Mouse (Mus musculus): ENCODE measurements at regions not wholly inside any gene's neighbourhood (a gene's known extent, or its start where the extent isn't known, plus 50 kb on each side); places are given as distances from the start of the nearest gene placed in this dataset.
"Not testable (repeated sequence)": the region's sequence is repeated elsewhere in the genome, so short reads cannot be mapped to it uniquely, and the experiment has no call there.

DNA sequence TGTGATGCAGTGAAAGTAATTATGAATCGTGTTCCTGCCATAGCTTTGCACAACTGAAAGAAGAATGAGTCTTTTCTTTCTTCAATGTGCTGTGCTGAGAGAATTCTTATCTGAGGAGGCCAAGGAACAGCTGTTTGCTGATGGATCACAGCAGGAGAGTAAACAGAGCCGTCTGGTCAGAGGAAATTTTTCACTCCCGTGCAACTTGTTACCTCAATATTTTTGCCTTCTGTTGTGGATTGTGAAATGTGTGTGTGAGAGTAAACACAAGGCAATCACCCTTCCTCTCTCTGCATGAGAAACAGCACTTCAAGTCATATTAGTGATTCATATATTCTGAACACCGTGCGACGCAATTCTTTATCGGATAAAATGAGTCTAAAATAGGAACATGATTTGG, 171.9 kb downstream of the Epm2a start:
- in situ Hi-C loops (cut with MboI, MseI), result loop anchor here in 1 of 2 experiments (10.0 kb wide), 1 partner anchor 1380 kb away; no protein-coding TSS in a partner anchor

DNA sequence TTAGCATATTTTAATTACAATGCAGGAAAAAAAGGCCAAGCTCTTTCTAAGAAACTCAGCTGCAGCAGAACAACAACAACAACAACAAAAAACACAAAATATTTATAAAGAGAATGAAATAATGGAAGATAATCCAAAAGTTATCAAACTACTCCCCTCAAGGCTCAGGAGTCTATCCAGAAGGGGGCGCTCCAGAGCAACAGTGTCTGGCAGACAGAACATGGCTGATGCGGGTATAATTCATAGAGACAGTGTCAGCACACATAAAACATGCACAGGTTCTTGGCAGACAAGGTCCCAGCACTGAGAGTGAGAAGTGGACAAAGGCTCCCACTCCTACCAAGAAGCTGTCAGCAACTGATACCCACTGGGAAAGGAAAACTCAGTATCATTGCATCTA, 173.9 kb downstream of the Epm2a start:
- in situ Hi-C loops (cut with MboI, MseI), result loop anchor here in 1 of 2 experiments (10.0 kb wide), 1 partner anchor 1378 kb away; no protein-coding TSS in a partner anchor

DNA sequence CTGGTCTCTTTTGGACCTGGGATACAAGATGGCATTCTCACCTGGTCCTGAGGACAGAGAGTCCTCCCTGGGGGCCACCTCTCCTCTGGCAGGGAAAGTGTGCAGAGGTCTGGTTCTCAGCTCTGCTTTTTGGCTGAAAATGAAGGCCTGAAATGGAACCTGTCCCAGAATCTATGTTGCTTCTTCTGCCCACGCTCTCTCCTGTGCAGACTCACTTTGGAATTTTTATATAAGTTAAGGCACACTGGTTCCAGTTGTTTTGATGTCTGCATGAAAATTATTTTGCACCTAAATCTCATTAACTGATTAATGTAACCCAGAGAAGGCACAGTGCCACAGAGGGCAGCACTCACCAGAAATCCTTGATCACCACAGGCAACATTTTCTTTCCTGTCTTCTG, 188.1 kb downstream of the Epm2a start:
- in situ Hi-C loops (cut with MboI, MseI), result no loop called here

DNA sequence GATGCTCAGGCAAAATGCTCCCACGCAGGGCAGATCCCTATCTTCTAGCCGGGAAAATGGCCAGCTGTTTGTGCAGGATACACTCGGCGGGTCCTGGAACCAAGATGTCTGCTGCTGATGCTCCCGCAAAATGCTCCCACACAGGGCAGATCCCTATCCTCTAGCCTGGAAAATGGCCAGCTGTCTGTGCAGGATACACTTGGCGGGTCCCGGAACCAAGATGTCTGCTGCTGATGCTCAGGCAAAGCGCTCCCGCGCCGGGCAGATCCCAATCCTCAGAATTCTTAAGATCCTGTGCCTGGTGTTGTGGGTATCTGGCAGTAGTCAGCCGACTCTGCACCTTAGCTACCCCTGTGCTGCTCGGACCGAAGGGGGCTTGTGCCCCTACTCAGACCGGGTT, 212.2 kb downstream of the Epm2a start:
- in situ Hi-C loops (cut with MboI, MseI), result not testable (repeated sequence)

DNA sequence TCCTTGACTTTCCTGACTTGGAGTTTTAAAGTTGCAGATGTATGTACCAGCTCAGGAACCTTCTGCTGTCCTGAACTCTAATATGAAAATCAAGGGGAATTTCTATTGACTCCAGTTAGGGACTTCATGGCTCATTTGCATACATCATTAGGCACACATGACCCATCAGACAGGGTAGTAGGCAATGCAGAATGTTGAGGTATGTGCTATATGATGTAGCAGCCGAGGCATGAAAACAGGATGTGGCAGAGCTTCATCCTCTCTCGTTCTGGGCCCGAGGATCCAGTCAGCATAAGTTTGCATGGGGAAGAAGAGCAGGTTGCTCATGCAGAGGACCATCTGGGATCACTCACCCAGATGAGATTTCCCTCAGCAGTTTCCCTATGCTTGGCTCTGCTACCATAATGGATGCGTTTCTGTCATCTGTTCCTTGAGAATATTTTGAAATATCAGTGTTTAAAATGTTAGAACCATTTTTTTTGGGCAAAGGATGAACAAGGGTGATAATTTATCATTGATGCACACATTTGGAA, 227.4 kb downstream of the Epm2a start:
- in situ Hi-C loops (cut with MboI, MseI), result no loop called here

DNA sequence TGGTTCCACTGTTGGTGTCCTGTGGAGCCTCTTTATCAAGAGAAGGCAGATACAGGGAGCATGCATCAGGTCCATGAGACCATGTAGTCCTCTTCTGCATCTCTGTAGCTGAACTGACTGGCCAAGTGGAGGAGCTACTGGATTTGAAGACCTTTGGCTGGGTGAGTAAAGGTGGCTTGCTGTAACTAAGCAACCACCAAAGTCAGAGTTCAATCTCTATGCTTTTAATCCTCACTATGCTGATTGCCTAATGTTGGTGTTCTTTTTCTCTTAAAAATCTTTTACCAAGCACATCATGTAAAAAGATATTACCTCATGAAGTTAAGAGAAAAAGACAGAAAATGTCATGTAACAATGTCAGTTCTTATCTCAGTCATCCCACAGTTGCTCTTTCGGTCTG, 265.2 kb downstream of the Epm2a start:
- in situ Hi-C loops (cut with MboI, MseI), result no loop called here

DNA sequence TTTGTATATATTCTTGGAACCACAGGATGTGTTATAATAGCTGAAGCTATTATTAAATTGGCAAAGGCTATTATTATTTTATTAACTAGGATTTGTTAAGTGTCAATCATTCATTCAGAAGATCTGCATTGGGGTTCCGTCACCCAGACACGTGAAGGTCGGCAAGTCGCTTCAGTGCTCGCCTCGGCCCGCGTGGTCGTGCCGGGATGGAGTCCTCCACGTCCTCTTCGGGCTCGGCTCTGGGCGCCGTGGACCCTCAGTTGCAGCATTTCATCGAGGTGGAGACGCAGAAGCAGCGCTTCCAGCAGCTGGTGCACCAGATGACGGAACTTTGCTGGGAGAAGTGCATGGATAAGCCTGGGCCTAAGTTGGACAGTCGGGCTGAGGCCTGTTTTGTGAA, 265.9 kb downstream of the Epm2a start:
- in situ Hi-C loops (cut with MboI, MseI), result not testable (repeated sequence)

DNA sequence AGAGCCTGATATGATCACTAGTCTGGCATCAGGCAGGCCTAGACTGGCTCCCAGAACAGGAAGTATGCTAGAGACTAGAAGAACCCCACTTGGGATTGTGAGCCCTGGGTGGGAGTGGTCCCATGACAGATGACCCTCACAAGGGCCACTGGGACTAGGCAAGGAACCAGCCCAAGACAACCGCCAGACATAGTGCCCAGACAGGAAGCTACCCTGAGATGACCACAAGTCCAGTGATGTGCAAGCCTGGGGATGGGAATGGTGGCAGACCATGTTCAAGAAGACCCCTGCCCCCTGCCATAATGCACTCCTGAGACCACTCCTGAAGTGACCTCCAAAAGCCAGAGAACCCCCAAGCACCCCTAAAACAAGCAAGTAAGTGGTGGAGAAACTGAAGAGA, 304.9 kb downstream of the Epm2a start:
- in situ Hi-C loops (cut with MboI, MseI), result no loop called here

DNA sequence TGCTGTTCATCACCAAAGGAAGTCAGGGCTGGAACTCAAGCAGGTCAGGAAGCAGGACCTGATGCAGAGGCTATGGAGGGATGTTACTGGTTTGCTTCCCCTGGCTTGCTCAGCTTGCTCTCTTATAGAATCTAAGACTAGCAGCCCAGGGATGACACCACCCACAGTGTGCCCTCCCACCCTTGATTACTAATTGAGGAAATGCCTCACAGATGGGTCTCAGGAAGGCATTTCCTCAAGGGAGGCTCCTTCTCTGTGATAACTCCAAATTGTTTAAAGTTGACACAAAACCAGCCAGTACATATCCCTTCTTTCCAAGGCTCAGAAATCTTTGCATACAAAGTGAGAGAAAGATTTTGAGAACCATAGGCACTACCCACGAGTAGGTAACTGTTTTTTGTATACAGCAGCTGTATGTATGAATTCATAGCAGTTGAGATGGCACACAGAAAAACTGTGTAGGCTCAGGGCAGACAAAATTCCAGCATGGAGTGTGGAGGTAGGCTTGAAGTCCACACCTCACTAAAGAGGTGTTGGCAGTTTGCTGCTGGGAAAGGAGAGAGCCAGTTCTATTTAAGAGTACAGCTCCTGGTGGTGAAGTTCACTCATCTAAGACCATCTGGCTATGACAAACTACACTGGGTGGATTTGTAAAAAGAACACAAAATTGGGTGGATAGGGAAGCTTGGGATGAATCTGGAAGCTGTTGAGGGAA, 317.0 kb downstream of the Epm2a start:
- in situ Hi-C loops (cut with MboI, MseI), result no loop called here

DNA sequence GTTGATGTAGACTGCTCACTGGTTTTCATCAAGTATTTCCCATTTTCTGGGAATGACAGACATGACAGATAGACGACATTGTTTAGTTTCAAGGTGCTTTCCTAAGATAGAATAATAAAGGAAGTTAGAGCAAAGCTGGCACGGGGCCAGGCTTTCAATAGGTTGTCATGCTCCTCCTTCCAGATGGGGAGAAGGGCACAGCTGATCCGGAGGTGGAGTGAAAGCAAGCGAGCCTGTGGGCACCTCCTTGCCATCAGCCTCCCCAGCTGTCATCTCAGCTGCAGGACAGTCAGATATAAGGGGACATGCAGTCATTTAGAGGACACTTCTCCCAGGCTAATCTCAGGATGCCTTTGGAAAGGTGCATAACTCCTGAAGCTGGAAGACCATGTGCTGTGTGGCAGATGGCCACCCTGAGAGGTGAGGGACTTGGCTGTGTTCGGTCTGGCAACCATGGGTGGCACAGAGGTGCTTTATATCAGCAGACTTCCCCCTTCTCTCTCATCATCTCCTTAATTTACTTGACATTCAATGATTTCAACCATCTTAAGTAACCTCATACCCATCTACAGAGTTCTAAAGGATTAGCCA, 318.6 kb downstream of the Epm2a start:
- in situ Hi-C loops (cut with MboI, MseI), result no loop called here

DNA sequence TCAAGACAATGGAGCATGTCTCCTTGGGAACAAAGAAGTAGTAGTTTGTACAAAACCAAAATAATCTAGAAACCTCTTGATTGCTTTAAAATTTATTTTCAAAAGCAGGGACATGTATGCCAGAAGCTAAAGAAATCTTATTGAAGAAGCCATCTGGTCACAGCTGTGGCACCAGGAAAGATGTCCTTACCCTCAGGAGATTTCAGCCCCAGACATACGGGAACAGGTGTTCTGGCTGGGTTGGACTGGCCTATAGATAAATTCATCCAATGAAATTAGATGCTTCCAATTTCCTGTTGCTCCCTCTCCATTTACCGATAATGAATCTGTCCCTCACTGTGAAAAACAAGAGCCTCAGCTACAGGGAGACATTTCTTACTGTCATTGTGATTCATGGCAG, 366.5 kb downstream of the Epm2a start:
- in situ Hi-C loops (cut with MboI, MseI), result no loop called here

DNA sequence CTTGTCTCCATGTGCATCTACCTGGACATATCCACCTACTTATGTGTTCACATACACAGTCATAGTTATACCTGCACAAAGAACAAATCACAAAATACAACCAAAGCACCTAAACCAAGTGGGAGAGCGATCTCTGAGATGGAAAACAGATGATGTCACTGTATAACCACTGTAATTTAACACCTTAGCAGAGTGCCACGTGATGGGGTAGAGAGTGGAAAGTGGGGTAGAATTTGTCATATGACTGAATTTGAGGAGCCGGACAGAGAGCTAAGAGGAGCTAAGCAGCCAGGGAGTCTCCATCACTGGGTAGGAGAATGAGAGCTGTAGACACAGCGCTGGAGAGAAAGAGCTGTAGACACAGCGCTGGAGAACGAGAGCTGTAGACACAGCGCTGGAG, 381.6 kb downstream of the Epm2a start:
- in situ Hi-C loops (cut with MboI, MseI), result no loop called here

DNA sequence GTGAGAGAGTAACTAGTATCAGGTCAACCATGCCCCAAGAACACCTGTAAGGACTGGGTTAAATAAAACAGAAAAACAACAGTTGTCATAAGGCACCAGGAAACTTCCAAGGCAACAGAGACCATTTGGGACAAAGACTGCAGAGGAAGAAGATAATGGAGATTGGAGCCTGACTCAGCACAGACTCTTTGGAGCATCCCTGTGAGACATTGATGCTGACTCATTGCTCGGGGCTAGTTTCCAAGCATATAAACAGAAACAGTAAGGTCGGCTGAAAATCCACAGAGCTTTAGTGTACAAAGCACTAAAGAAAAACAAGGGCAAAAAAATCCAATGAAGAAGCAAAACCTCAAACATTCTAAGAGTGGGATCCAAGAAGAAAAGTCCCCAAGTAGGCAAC, 386.3 kb downstream of the Epm2a start:
- in situ Hi-C loops (cut with MboI, MseI), result no loop called here

DNA sequence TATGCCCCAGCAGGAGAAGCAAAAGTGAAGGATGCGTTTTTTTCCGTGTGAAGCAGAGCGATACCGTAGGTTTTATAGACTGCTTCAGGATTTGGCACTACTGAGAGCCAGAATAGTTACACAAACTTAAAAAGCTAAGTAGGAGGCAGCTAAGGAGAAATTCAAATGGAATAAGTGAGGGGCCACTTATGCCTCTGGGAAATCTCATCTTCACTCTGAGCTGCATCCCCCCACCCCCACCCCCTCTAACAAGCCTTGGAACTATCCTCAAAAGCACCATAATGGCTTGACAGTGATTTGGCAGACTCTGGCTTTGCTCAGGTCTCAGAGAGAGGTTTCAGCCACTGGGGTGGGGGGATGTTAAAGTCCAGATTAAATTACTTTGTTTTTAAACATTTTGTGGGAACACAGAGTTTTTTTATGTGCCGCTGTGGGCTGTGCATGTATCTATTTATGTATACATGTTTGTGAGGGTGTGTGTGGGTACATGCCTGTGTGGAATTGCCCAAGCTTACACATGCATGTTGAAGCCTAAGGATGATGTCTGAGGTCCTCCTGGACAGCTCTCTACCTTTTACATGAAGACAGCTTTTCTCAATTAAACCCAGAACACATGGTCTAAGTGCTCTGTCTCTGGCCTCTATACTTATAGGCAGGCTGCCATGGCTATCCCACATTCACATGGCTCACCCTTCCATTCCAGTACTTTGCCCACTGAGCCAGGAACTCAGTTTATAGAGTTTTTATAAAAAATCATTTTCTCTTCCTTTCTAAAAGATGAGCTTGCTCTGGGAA, 396.6 kb downstream of the Epm2a start:
- in situ Hi-C loops (cut with MboI, MseI), result no loop called here

DNA sequence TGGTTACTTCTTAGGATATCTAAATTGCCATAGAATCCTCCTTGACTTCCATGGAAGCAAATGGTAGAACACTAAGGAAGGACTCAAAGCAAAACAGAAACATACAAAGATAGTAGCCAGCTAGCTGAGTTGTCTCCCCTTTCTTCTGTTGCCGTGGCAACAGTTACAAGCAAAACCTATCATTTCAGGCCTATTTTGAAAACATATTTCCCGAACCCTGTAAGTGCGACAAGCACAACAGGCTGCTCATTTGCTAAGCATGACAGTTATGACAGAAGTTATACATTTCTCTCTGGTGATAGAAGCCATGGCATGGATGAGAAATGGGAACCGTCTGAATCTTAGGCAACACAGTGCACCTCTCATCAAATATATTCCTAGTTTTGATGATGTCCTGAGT, 402.4 kb downstream of the Epm2a start:
- in situ Hi-C loops (cut with MboI, MseI), result no loop called here

DNA sequence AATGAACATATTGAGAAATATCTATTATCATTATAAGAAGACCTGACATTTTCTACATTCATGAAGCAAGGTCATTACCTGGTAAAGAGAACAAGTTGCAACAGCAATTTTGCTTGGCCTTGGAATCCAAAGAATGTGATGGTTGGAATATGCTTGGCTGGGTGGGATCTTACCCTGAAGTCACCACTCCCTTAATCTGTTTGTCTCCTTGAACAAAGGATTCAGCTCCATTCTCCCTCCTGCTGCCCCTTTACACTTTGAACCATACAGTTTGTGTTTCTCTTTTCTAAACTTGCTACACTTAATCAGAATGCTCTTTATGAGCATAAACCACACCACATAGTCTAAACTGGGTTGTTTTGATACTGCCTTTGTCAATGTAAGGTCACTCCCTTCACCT, 403.8 kb downstream of the Epm2a start:
- in situ Hi-C loops (cut with MboI, MseI), result no loop called here

DNA sequence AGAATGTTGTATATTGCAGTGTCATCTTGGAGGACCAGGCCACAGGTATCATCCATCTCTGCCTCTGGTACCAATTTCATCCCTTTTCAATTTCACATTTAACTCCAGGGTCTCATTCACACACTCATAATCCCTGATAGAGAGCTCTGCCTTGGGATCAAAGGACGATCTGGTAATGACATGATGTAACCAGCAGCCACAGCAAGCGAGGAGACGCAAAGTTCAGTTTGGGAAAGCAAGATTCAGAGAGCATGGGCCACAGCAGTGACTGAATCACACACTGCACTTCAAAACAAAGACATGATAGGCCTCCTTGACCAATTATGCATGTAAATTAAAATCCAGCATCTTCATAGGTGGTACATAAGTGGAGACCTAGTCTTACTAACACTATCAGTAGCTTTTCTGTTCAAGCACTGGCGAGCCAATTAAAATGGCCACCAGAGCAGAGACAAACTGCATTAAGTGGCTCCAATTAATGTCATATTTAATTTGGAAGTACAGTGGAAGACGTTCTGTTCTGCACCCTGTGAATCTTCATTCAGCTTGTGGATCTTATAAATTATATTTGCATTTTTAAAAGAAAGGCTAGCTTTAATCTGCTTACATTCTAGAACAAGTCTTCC, 412.0 kb downstream of the Epm2a start:
- in situ Hi-C loops (cut with MboI, MseI), result no loop called here

DNA sequence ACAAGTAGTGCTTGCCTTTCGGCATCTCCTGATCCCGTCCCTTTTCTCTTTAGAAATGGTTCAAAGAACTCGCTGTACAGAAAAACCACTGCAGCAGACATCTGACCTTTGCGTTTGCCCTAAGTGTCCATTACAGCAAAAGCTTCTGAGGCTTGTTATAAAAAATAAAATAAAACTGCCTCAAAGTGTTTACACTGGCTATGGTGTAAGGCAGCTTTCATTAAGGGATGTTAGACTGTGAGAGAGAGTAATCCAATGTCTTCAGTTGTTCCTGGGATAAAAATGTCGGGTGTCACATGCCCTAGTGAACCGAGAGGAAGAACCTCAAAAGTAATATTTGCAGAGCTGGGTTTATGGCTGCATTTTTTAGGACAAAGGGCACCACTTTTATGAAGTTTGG, 434.7 kb downstream of the Epm2a start:
- in situ Hi-C loops (cut with MboI, MseI), result no loop called here

DNA sequence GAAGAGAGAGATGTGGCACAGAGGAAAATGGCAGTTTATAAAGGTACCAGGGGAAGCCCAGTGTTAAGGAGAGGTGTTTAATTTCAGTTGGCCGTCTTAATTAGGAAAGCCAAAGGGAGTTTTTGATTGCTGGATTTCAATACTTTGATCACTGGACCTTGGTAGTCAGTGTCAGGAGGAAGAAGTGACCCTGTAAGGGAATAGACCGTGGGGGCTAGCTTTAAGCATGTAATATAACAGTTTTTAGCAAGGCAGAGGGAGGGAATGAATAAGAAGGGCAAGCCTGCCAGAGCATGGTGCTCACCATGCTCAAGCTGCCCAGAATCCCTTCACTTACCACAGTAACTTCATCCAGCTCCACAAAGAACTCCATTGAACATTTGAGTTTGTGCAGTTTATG, 437.1 kb downstream of the Epm2a start:
- in situ Hi-C loops (cut with MboI, MseI), result loop anchor here in 1 of 2 experiments (10.0 kb wide), 1 partner anchor 1504 kb away; no protein-coding TSS in a partner anchor

DNA sequence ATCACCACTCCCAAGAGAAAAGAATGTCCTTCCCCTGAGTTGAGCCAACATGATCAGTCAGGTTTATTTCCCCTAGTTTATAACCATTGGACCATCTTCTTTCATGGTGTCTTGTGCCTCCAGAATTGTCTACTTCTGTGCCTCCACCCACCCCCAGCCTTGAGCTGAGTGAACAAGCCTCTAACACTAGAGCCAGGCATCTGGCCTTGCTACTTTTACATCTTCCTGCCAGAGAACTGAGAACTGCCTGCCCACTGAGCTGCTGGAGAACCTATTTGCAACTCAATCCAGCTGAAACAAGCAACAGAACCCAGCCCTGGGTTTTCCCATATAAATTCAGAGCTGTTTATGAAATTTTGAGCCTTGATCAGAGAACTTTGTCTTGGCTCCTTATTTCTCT, 444.0 kb downstream of the Epm2a start:
- in situ Hi-C loops (cut with MboI, MseI), result loop anchor here in 1 of 2 experiments (10.0 kb wide), 1 partner anchor 1498 kb away; no protein-coding TSS in a partner anchor

DNA sequence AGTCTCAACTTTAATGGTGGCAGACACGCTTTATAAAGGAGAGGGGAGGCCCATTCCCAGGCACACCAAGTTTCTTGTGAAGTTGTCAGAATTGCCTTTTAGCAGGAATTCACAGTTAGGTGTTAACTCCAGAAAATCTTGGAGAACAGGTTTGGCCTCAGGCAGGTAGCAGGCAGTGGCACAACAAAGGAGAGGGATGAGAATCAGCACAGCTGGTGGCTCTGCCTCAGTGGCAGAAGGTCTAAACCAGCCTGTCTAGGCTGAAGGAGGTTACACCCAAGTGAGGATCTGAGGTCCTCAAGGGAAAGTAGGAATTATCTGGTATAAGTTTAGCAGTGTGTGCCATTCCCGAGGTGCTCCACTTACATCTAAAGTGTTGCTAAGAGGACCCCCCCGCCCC, 456.3 kb downstream of the Epm2a start:
- in situ Hi-C loops (cut with MboI, MseI), result no loop called here

Measured in T-helper 17 cell (primary cell).